Mouse (Mus musculus) cerebral cortex, adult 2 months (tissue): ENCODE results near the gene Gm21891.

Experiments
- WGBS: fragments of 180-500 bp; shearing (Covaris S2); methylation state at CpG from one replicate; pipeline ENCODE4 v1.1.7; 2018; 5-methylcytosine and 5-hydroxymethylcytosine counted together

The Gm21891 gene

DNA sequence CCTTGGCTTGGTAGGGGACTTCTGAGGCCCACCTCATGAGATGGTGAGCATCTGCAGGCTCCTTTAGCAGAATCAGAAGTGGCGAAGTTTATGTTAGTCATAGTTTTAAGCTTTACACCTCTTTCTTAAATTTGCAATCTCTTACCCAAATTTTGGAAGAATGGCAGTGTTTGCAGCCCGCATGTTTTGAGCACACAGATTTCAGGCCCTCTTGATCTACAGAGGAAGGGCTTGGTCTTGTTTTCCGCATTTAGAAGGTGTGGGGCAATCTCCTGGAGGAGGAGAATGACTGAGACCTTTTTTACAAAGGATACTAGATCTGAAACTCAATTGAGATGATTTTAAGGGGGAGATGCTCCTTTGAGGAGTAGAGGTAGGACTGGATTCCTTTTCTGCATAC is at the start of gene Gm21891:
Gene Gm21891, minus strand, starts transcription at position 101 of the 400 bp plus-strand sequence.
- WGBS: no CpG with 5 or more reads among the region's 3 CpGs

GRCm38 (mm10) chrY:13161668-13162067 is 28.4 kb upstream of the Gm21891 start, which contains the start of gene Gm21425:
Gm21425 (plus strand) TSS chrY:13161968.

